Mouse (Mus musculus): ENCODE results near the gene H1foo. TPM values are rescaled to one million over a fixed set of nuclear protein-coding genes. Genes with fewer than 3 reads are reported as not detected.

H1foo gene
- total and polyA plus RNA-seq, 3 experiments, result not detected

GRCm38 (mm10) chr6:115999227-115999626 is 54.5 kb downstream of the H1foo start:
- no peaks in the 10 kb centered on the region for H3K9me3 ChIP-seq (replicated peaks; ENCODE audit: insufficient read depth, low read length)
- DNase-seq (ENCODE audit: low read depth, low spot score), result peak; percentile 61
- no peak overlapping the region for H3K4me3 ChIP-seq (ENCODE audit: control insufficient read depth in 1 of 2, insufficient read depth in 1 of 2, low read depth in 2 of 2, low read length in 2 of 2)
- H3K27me3 ChIP-seq (ENCODE audit: control insufficient read depth in 1 of 2, insufficient read depth in 2 of 2, low read length in 2 of 2), result no peaks in the 10 kb centered on the region
- H3K79me2 ChIP-seq (ENCODE audit: control insufficient read depth, insufficient read depth, low read length, poor library complexity), result peaks cover 2% of the 10 kb centered on the region; the same call in 1 of the 2 replicates
- no peak for TF ChIP-seq MAX (IDR thresholded peaks at IDR 0.05; ENCODE audit: low read length)
- no peak for TF ChIP-seq ZNF384 (IDR thresholded peaks at IDR 0.05; ENCODE audit: low read depth, low read length)
- TF ChIP-seq MEF2A (IDR thresholded peaks at IDR 0.05; ENCODE audit: extremely low read depth, insufficient replicate concordance, low read depth, low read length, poor library complexity, severe bottlenecking), result no peak
- H3K4me1 ChIP-seq (ENCODE audit: control insufficient read depth in 1 of 2, insufficient read depth in 2 of 2, low read length in 2 of 2), result peaks cover 3 to 18% of the 10 kb centered on the region in 2 experiments
- H3K27ac ChIP-seq (ENCODE audit: control insufficient read depth, low read depth, low read length), result no peak overlapping the region
- H3K36me3 ChIP-seq (ENCODE audit: control insufficient read depth in 1 of 2, insufficient read depth in 2 of 2, low read length in 2 of 2), result peaks cover 0 to 7% of the 10 kb centered on the region in 2 experiments; a peak in 2 of 4 replicates
- no peak overlapping the region for H3K9ac ChIP-seq (ENCODE audit: control insufficient read depth, low read depth, low read length, poor library complexity, severe bottlenecking)

Other genes starting within 250 kb of the H1foo start
- gene Tmem40, start 182.5 kb upstream of the H1foo start, total RNA-seq (2012; rRNA removed), result 10.9 and 13.8 TPM in 2 replicates
- gene Tmem40, start 182.5 kb upstream of the H1foo start, polyA plus RNA-seq (2012; ENCODE audit: insufficient read depth in 1 of 2, insufficient read length in 2 of 2, low read depth in 1 of 2, low replicate concordance in 2 of 2, missing spikeins in 1 of 2), result 10 to 100 TPM in 1 of 2 experiments, not detected in 1; 16.4 TPM
- 1.8 and 2.4 TPM in 2 replicates for gene Cand2, start 170.4 kb upstream of the H1foo start, total RNA-seq (2012; rRNA removed)
- 1 to 10 TPM in 1 of 2 experiments, not detected in 1; 6.6 TPM for gene Cand2, start 170.4 kb upstream of the H1foo start, polyA plus RNA-seq (2012; ENCODE audit: insufficient read depth in 1 of 2, insufficient read length in 2 of 2, low read depth in 1 of 2, low replicate concordance in 2 of 2, missing spikeins in 1 of 2)
- gene Rpl32, start 136.2 kb upstream of the H1foo start, total RNA-seq (2012; rRNA removed), result 4,686 and 5,400 TPM in 2 replicates
- 1,000 to 10,000 TPM in 1 of 2 experiments, not detected in 1; 4,514 TPM for gene Rpl32, start 136.2 kb upstream of the H1foo start, polyA plus RNA-seq (2012; ENCODE audit: insufficient read depth in 1 of 2, insufficient read length in 2 of 2, low read depth in 1 of 2, low replicate concordance in 2 of 2, missing spikeins in 1 of 2)
- gene Efcab12, start 106.5 kb upstream of the H1foo start, total RNA-seq (2012; rRNA removed), result not detected in 2 replicates
- gene Efcab12, start 106.5 kb upstream of the H1foo start, polyA plus RNA-seq (2012; ENCODE audit: insufficient read depth in 1 of 2, insufficient read length in 2 of 2, low read depth in 1 of 2, low replicate concordance in 2 of 2, missing spikeins in 1 of 2), result under 1 TPM in 1 of 2 experiments, not detected in 1; 0.11 TPM
- 5.6 and 6.4 TPM in 2 replicates for gene Mbd4, start 91.6 kb upstream of the H1foo start, total RNA-seq (2012; rRNA removed)
- 10 to 100 TPM in 1 of 2 experiments, not detected in 1; 10.1 TPM for gene Mbd4, start 91.6 kb upstream of the H1foo start, polyA plus RNA-seq (2012; ENCODE audit: insufficient read depth in 1 of 2, insufficient read length in 2 of 2, low read depth in 1 of 2, low replicate concordance in 2 of 2, missing spikeins in 1 of 2)
- gene Ift122, start 91.5 kb upstream of the H1foo start, total RNA-seq (2012; rRNA removed), result 3.3 and 4.0 TPM in 2 replicates
- 1 to 10 TPM in 1 of 2 experiments, not detected in 1; 8.0 TPM for gene Ift122, start 91.5 kb upstream of the H1foo start, polyA plus RNA-seq (2012; ENCODE audit: insufficient read depth in 1 of 2, insufficient read length in 2 of 2, low read depth in 1 of 2, low replicate concordance in 2 of 2, missing spikeins in 1 of 2)
- not detected in 2 replicates for gene Rho, start 13.2 kb upstream of the H1foo start, total RNA-seq (2012; rRNA removed)
- under 1 TPM in 1 of 2 experiments, not detected in 1; 0.11 TPM for gene Rho, start 13.2 kb upstream of the H1foo start, polyA plus RNA-seq (2012; ENCODE audit: insufficient read depth in 1 of 2, insufficient read length in 2 of 2, low read depth in 1 of 2, low replicate concordance in 2 of 2, missing spikeins in 1 of 2)
- gene Plxnd1, start 50.1 kb downstream of the H1foo start, total RNA-seq (2012; rRNA removed), result 4.8 and 6.6 TPM in 2 replicates
- gene Plxnd1, start 50.1 kb downstream of the H1foo start, polyA plus RNA-seq (2012; ENCODE audit: insufficient read depth in 1 of 2, insufficient read length in 2 of 2, low read depth in 1 of 2, low replicate concordance in 2 of 2, missing spikeins in 1 of 2), result 10 to 100 TPM in 1 of 2 experiments, not detected in 1; 19.2 TPM
- gene Tmcc1, start 248.5 kb downstream of the H1foo start, total RNA-seq (2012; rRNA removed), result 29.9 and 30.6 TPM in 2 replicates
- 1 to 10 TPM in 1 of 2 experiments, not detected in 1; 9.1 TPM for gene Tmcc1, start 248.5 kb downstream of the H1foo start, polyA plus RNA-seq (2012; ENCODE audit: insufficient read depth in 1 of 2, insufficient read length in 2 of 2, low read depth in 1 of 2, low replicate concordance in 2 of 2, missing spikeins in 1 of 2)